Mouse (Mus musculus) lung, embryonic 14.5 days (tissue): ENCODE data around the gene Babam2. TPM values are rescaled to one million over a fixed set of nuclear protein-coding genes. Genes with fewer than 3 reads are reported as not detected.

ENCODE experiments used
- ATAC-seq: fragments of 200-750 bp; cut with Nextera tagmentation; 2 replicates; pipeline ENCODE4 v1.8.0; 2017; ENCODE audit warnings: mild to moderate bottlenecking, moderate TSS enrichment, moderate library complexity; ENCODE audit not compliant: insufficient read depth
- DNase-seq: peaks from one replicate; pipeline ENCODE4 v3.0.0-alpha.2; 2015
- H3K27ac ChIP-seq: fragments of 300-500 bp; sonication (generic); 2 replicates; pipeline ENCODE4 v1.5.1; 2014; ENCODE audit warnings: low read depth, mild to moderate bottlenecking, moderate library complexity
- H3K27me3 ChIP-seq: fragments of 300-500 bp; sonication (generic); 2 replicates; pipeline ENCODE4 v1.6.1; 2014; ENCODE audit warnings: low read length, control low read depth; ENCODE audit not compliant: insufficient read depth
- H3K36me3 ChIP-seq: fragments of 300-500 bp; sonication (generic); 2 replicates; pipeline ENCODE4 v1.6.1; 2014; ENCODE audit warnings: control low read depth; ENCODE audit not compliant: insufficient read depth
- H3K4me1 ChIP-seq: fragments of 300-500 bp; sonication (generic); 2 replicates; pipeline ENCODE4 v1.6.1; 2014; ENCODE audit warnings: antibody characterized with exemption, control low read depth; ENCODE audit not compliant: insufficient read depth
- H3K4me2 ChIP-seq: fragments of 300-500 bp; sonication (generic); 2 replicates; pipeline ENCODE4 v1.6.1; 2014; ENCODE audit warnings: mild to moderate bottlenecking
- H3K4me3 ChIP-seq: fragments of 300-500 bp; sonication (generic); 2 replicates; pipeline ENCODE4 v1.5.1; 2014; ENCODE audit warnings: low read depth, low read length
- H3K9ac ChIP-seq: fragments of 300-500 bp; sonication (generic); 2 replicates; pipeline ENCODE4 v1.6.1; 2014
- H3K9me3 ChIP-seq: fragments of 300-500 bp; sonication (generic); 2 replicates; pipeline ENCODE4 v1.6.1; 2016; ENCODE audit warnings: low read depth, low read length, control low read depth
- CTCF ChIP-seq: IDR thresholded peaks from 2 replicates; pipeline ENCODE4 v1.5.1; 2016; ENCODE audit warnings: antibody characterized with exemption, low read depth
- WGBS: fragments of 180-500 bp; shearing (Covaris S2); extraction: QIAGEN DNeasy Blood & Tissue Kit; methylation state at CpG from one replicate; pipeline ENCODE4 v1.1.7; 2014; 5-methylcytosine and 5-hydroxymethylcytosine counted together
- polyA plus RNA-seq: library from polyadenylated mRNA; unstranded; fragments of >200 nt; fragmentation: Nextera tagmentation; extraction: Ambion mirVana; gene quantifications from 2 replicates; pipeline ENCODE4 v1.2.1, GENCODE M21; 2014

Babam2 gene
- polyA plus RNA-seq, 1 experiment from 2014 or later: 39.2 TPM

- peaks cover 5% of the 10 kb centered on the region for H3K4me1 ChIP-seq
- H3K27me3 ChIP-seq: no peaks in the 10 kb centered on the region
- DNase-seq: peak; percentile 34
- WGBS: 36% methylated on average over 5 of the region's 5 CpGs
- no peak overlapping the region for H3K4me2 ChIP-seq
- no peaks in the 10 kb centered on the region for H3K36me3 ChIP-seq
- no peaks in the 10 kb centered on the region for H3K9me3 ChIP-seq
- H3K27ac ChIP-seq: no peak overlapping the region
- TF ChIP-seq CTCF: no peak
- no peak; the same call in 1 of the 2 replicates for ATAC-seq
- no peak overlapping the region for H3K4me3 ChIP-seq
- H3K9ac ChIP-seq: no peak overlapping the region
Measured at GRCm38 (mm10) chr5:32066015-32066734, 368.7 kb downstream of the Babam2 start.

DNA sequence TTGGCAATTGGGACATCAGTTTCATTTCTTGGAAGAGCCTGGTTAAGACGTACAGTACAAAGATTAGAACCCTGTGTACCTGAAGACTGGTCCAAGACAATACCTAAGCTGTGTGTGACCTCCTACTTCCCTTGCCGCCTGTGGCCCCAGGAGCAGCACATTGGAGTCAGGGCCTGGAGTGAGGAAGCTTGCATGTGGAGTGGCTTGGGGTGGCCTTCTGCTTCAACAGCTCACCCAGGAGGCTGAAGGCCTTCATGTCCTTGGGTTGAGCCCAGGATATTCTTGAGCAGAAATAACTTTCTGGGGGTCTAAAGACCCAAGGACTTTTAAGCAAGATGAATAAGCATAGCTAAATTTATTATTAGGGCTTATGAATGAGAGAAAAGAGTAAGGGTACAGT is 369.4 kb downstream of the Babam2 start:
- Histone ChIP-seq H3K9me3 (no peaks in the 10 kb centered on the region), H3K27me3 (no peaks in the 10 kb centered on the region), H3K4me2 (no peak overlapping the region), H3K27ac (no peak overlapping the region), H3K4me1 (peaks cover 5% of the 10 kb centered on the region), H3K4me3 (no peak overlapping the region), H3K36me3 (no peaks in the 10 kb centered on the region), H3K9ac (no peak overlapping the region)
- no peak for DNase-seq
- 81% methylated on average over 2 of the region's 2 CpGs for WGBS
- TF ChIP-seq CTCF: no peak
- no peak for ATAC-seq

DNA sequence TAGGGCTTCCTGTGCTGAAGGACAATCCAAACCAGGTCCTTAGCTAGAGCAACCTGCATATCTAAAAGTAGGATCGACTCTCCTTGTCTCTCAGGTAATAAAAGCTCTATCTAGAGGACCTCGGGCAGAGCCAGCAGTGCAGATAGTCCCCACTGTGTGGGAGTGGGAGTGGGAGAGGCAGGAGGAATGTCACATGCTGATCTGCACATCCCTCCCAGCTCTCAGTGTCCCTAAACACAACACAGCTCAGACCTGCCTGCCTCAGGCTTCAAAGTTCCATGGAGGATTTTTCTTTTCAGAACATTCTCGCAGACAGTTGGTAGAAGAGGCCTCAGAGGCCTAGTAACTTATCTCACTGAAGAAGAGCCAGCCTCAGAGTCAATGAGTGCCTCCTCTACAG is 371.1 kb downstream of the Babam2 start:
- no peak overlapping the region for H3K9ac ChIP-seq
- H3K36me3 ChIP-seq: no peaks in the 10 kb centered on the region
- no peaks in the 10 kb centered on the region for H3K9me3 ChIP-seq
- peaks cover 5% of the 10 kb centered on the region for H3K4me1 ChIP-seq
- no peak for ATAC-seq
- TF ChIP-seq CTCF: no peak
- no peak overlapping the region for H3K4me2 ChIP-seq
- no peaks in the 10 kb centered on the region for H3K27me3 ChIP-seq
- DNase-seq: no peak
- H3K27ac ChIP-seq: no peak overlapping the region
- no peak overlapping the region for H3K4me3 ChIP-seq
- WGBS: 78% methylated on average over 3 of the region's 3 CpGs

DNA sequence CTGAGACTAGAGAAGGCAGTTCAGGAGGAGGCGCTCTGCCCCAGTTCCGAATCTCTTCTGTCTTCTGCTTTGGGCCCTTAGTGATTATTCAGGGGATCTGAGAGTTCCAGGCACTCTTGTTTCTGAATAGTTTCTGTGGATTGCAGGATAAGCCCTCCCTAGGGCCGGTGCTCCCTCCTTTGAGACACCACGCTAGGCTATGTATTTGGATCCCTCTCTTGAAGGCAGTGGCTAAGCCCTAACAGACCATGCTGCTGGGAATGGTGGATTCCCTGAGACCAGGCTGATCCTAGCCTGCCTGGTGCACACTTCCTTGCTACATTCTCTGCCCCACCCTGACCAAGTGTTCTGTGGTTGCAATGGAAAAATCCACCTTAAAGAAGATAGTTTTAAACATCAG is 371.6 kb downstream of the Babam2 start:
- no peaks in the 10 kb centered on the region for H3K36me3 ChIP-seq
- H3K4me1 ChIP-seq: peaks cover 5% of the 10 kb centered on the region
- H3K4me2 ChIP-seq: no peak overlapping the region
- H3K4me3 ChIP-seq: no peak overlapping the region
- no peak for TF ChIP-seq CTCF
- DNase-seq (no peak), ATAC-seq (no peak)
- no peak overlapping the region for H3K27ac ChIP-seq
- WGBS: 82% methylated on average over 4 of the region's 4 CpGs
- H3K9ac ChIP-seq: no peak overlapping the region
- no peaks in the 10 kb centered on the region for H3K27me3 ChIP-seq
- H3K9me3 ChIP-seq: no peaks in the 10 kb centered on the region

GRCm38 (mm10) chr5:32069566-32070169 is 372.2 kb downstream of the Babam2 start:
- Histone ChIP-seq H3K9me3 (no peaks in the 10 kb centered on the region), H3K27ac (no peak overlapping the region), H3K4me3 (no peak overlapping the region), H3K4me2 (no peak overlapping the region), H3K4me1 (peaks cover 5% of the 10 kb centered on the region), H3K27me3 (no peaks in the 10 kb centered on the region), H3K36me3 (no peaks in the 10 kb centered on the region), H3K9ac (no peak overlapping the region)
- WGBS: 62% methylated on average over 10 of the region's 10 CpGs
- no peak for ATAC-seq
- no peak for TF ChIP-seq CTCF
- DNase-seq: no peak

- no peak for TF ChIP-seq CTCF
- Histone ChIP-seq H3K4me2 (no peak overlapping the region), H3K9ac (no peak overlapping the region), H3K9me3 (no peaks in the 10 kb centered on the region), H3K4me3 (no peak overlapping the region), H3K27ac (no peak overlapping the region), H3K4me1 (no peaks in the 10 kb centered on the region), H3K27me3 (no peaks in the 10 kb centered on the region), H3K36me3 (no peaks in the 10 kb centered on the region)
- no peak for ATAC-seq
- no peak for DNase-seq
- WGBS: 80% methylated on average over 3 of the region's 3 CpGs
Measured at GRCm38 (mm10) chr5:32070781-32071180, 373.3 kb downstream of the Babam2 start.

DNA sequence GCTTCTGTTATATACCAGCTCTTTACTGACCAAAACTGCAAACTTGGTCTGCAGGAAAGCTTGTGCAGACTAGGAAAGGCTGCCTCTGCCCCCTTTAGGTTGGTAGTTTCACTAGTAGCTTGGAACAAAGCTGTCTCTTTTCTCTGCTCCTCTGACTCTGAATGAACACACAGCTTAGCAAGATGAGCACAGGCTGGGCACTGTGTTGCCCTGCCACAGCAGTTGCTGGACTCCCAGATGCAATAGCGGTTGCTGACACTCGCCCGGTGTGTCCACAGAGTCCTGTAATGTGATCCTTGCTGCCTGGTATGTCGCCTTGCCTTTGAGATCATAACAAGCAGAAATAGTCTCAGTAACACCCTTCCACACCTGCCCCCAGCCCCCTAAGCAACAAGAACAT is 373.8 kb downstream of the Babam2 start:
- no peak for TF ChIP-seq CTCF
- ATAC-seq: no peak
- no peak overlapping the region for H3K27ac ChIP-seq
- H3K4me3 ChIP-seq: no peak overlapping the region
- no peaks in the 10 kb centered on the region for H3K27me3 ChIP-seq
- H3K4me2 ChIP-seq: no peak overlapping the region
- no peaks in the 10 kb centered on the region for H3K4me1 ChIP-seq
- no peaks in the 10 kb centered on the region for H3K36me3 ChIP-seq
- no peak overlapping the region for H3K9ac ChIP-seq
- H3K9me3 ChIP-seq: no peaks in the 10 kb centered on the region
- WGBS: 35% methylated on average over 4 of the region's 4 CpGs
- no peak for DNase-seq
